Mouse (Mus musculus) stomach, postnatal 0 days (tissue): Measurements from ENCODE around the gene Foxn3.

Experiments used
- CTCF ChIP-seq: IDR thresholded peaks from 2 replicates; pipeline ENCODE4 v1.5.1; 2016; ENCODE audit warnings: antibody characterized with exemption, low read depth, mild to moderate bottlenecking, moderate library complexity
- EP300 ChIP-seq: optimal IDR thresholded peaks from 2 replicates; pipeline ENCODE3; 2016; ENCODE audit warnings: antibody characterized with exemption

DNA sequence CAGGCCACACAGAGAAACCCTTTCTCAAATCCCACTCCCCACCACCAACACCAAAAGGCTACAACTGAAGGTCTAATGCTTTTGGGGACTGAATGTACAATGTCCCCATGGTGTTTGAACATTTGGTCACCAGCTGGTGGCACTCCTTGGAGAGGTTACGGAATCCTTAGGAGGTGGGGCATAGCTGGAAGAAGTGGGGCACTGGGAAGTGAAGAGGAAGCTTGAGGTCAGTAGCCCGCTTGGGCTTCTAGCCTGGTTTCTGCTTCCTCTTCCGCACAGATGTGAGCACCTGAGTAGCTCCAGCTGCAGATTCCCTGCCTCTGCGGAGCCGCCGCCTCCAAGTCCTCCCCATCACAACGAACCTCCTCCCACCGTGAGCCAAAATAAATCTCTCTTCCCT is 107.8 kb downstream of the Foxn3 start:
- TF ChIP-seq CTCF = no peak
- no peak for TF ChIP-seq EP300
